Mouse (Mus musculus) bone marrow macrophage, adult 2 months (primary cell): ENCODE data around the gene Hnf1a.

Source experiments
- CTCF ChIP-seq: IDR thresholded peaks from 2 replicates; pipeline ENCODE4 v1.5.1; 2012; ENCODE audit warnings: low read depth, mild to moderate bottlenecking, low read length, moderate library complexity
- POLR2A ChIP-seq: IDR thresholded peaks from 2 replicates; pipeline ENCODE4 v1.6.1; 2012; ENCODE audit warnings: mild to moderate bottlenecking, low read depth, low read length, borderline replicate concordance

- TF ChIP-seq POLR2A (no peak), CTCF (no peak)
These were observed 44.7 kb downstream of the Hnf1a start for GRCm38 (mm10) chr5:114926153-114926684.
